Mouse (Mus musculus) small intestine, adult 2 months (tissue): ENCODE measurements around the gene Ssr2. TPM values are rescaled to one million over a fixed set of nuclear protein-coding genes. Genes with fewer than 3 reads are reported as not detected.
A peak's percentile ranks its signal among the peaks of the same experiment; 100 is the strongest.
"Not testable (repeated sequence)": the region's sequence is repeated elsewhere in the genome, so short reads cannot be mapped to it uniquely, and the experiment has no call there.

Experiments used
- H3K27ac ChIP-seq: fragments of 200-500 bp; 2 replicates; pipeline ENCODE4 v1.5.1; 2012; ENCODE audit warnings: low read depth, low read length, control low read depth, inconsistent platforms; ENCODE audit not compliant: insufficient read depth
- H3K27me3 ChIP-seq: fragments of 200-500 bp; 2 replicates; pipeline ENCODE4 v1.6.1; 2012; ENCODE audit warnings: mild to moderate bottlenecking, moderate library complexity, low read length, inconsistent platforms; ENCODE audit not compliant: control insufficient read depth, insufficient read depth
- H3K36me3 ChIP-seq: fragments of 200-500 bp; 2 replicates; pipeline ENCODE4 v1.6.1; 2012; ENCODE audit warnings: mild to moderate bottlenecking, low read length, control low read depth, inconsistent platforms; ENCODE audit not compliant: control insufficient read depth, insufficient read depth
- H3K4me1 ChIP-seq: fragments of 200-500 bp; 2 replicates; pipeline ENCODE4 v1.6.1; 2012; ENCODE audit warnings: low read length, inconsistent platforms, mixed read lengths; ENCODE audit not compliant: control insufficient read depth, insufficient read depth, insufficient read length
- H3K4me3 ChIP-seq: fragments of 200-500 bp; 2 replicates; pipeline ENCODE4 v1.5.1; 2012; ENCODE audit warnings: low read depth, mild to moderate bottlenecking, control low read depth, inconsistent platforms, low read length, moderate library complexity
- CTCF ChIP-seq: fragments of 200-500 bp; IDR thresholded peaks from 2 replicates; pipeline ENCODE4 v1.5.1; 2012; ENCODE audit warnings: low read depth, mild to moderate bottlenecking, control low read depth, inconsistent platforms, low read length, moderate library complexity, mixed read lengths; ENCODE audit not compliant: insufficient replicate concordance, insufficient read length; ENCODE audit errors: extremely low read depth
- POLR2A ChIP-seq: fragments of 200-500 bp; IDR thresholded peaks from 2 replicates; pipeline ENCODE4 v1.6.1; 2012; ENCODE audit warnings: low read depth, mild to moderate bottlenecking, control low read depth, inconsistent platforms, low read length, moderate library complexity
- WGBS: fragments of 180-500 bp; shearing (Covaris S2); methylation state at CpG from one replicate; pipeline ENCODE4 v1.1.7; 2018; 5-methylcytosine and 5-hydroxymethylcytosine counted together
- polyA plus RNA-seq: library from polyadenylated mRNA; depleted of rRNA; stranded (reverse); fragments of >200 nt; gene quantifications from 2 replicates; pipeline ENCODE4 v1.2.3, GENCODE M21; 2012

The Ssr2 gene
- polyA plus RNA-seq, 1 experiment = 182 TPM

DNA sequence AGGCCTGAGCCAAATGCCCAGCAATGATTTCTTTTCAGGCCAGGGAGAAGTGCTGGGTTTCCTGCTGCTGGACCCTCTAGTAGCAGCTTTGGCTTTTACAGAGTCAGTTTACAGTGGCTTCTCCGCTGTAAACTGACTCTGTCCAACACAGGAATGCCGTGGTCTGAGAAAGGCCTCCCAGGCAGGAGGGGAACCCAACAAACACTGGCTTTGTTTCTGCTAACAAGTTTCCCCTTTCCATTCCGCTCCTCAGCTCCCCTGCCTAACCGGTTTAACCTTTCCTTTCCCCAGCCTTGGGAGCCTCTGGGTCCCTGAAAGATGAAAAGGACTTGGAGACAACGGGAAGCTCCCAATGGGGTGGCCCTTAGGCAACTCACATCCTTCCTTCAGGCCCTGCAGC is 14.6 kb downstream of the Ssr2 start:
- peaks cover 29% of the 10 kb centered on the region for H3K36me3 ChIP-seq
- no peaks in the 10 kb centered on the region for H3K27me3 ChIP-seq
- H3K4me1 ChIP-seq = peaks cover 6% of the 10 kb centered on the region; the same call in 1 of the 2 replicates
- H3K4me3 ChIP-seq = no peak overlapping the region
- 50% methylated on average over 5 of the region's 5 CpGs for WGBS
- H3K27ac ChIP-seq = no peak overlapping the region
- TF ChIP-seq POLR2A (no peak), CTCF (no peak)

DNA sequence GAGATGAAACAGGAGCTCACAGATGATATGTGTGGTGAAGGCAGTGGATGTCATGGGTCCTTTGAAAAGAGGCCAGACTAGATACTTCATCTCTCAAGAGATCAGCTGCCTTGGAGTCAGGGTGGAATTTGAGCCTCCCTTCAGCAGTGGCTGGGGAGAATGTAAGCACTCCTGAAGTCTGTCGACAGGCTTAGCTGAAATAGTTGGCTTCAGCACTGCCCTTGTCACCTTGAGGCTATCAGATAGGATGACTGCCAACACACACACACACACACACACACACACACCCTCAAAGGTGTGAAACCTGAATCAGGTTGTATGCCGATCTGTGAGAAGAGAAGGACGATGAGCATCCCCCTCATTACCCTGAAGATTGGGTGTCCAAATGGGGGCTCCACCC is 15.4 kb downstream of the Ssr2 start:
- Histone ChIP-seq H3K27me3 (no peaks in the 10 kb centered on the region), H3K36me3 (peaks cover 22% of the 10 kb centered on the region), H3K4me1 (peaks cover 6% of the 10 kb centered on the region; the same call in 1 of the 2 replicates), H3K27ac (no peak overlapping the region), H3K4me3 (no peak overlapping the region)
- WGBS = 31% methylated on average over 3 of the region's 3 CpGs
- no peak for TF ChIP-seq CTCF
- no peak for TF ChIP-seq POLR2A

DNA sequence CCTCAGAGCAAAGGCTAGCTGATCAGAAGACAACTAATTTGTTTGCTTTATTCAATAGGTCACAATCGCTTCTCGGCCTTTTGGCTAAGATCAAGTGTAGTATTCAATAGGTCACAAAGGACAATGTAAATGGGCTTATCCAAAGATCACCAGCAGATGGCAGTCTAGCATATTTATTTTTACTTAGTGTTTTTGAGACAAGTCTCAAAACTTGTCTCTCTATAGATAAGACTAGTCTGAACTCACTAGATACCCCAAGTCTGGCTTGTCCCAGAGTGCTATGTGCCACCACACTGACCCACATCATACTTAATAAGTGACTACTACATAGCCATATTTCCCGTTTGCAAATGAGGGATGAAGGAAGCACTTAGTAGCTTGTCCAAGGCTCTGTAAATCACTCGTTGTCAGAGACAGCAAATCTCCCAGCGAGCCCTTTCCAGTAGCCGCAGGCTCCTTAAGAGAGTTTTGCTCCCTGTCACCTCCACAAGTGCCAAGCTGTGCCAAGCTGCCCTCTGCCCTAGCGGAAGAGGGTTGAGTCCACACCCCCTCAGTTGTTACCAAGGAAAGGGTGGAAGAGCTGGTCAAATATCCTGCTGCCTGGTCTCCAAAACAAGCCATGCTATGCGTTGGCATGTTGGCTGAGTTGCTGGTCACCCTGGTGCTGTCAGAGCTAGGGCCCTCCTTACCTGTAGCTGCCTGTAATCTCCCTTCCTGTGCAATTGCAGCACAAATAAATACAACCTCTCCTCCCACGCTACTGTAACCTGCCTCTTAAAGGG is 16.5 kb downstream of the Ssr2 start:
- TF ChIP-seq POLR2A (peak; percentile 16; the same call in 1 of the 2 replicates), CTCF (peak; percentile 25; the same call in 1 of the 2 replicates)
- 5% methylated on average over 9 of the region's 9 CpGs for WGBS
- H3K36me3 ChIP-seq = peaks cover 14% of the 10 kb centered on the region
- peaks cover 6% of the 10 kb centered on the region; the same call in 1 of the 2 replicates for H3K4me1 ChIP-seq
- peak overlapping the region; percentile 96 for H3K27ac ChIP-seq
- H3K27me3 ChIP-seq = no peaks in the 10 kb centered on the region
- H3K4me3 ChIP-seq = peak overlapping the region; percentile 80

DNA sequence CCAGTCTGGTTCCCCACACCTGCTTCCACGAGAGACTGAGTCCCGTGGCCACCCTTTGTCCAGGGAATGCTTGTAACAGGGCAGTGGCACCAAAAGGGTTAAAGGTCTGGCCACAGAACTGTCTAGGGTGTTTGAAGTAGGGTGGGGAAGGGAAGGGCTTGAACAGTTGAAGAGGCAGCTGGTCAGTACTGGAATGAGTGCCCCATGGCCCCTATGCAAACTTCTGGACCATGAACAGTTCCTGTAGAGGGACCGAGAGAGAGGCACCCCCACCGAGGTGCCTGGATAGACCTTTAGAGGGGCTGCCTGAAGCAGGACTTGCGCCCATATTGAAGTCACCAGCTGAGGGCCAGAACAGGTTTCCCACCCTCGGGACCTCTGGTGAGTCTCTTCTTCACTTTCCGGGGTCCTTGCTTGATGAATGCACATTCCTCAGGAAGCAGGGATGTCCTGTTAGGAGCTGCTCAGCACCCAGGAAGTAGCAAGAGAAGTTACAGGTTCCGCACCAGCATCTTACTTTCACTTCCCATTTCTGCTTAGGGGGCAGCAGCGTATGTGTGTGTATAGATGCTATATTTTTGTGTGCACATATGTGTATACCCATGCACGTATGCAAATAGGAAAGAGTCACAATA is 17.4 kb downstream of the Ssr2 start:
- no peaks in the 10 kb centered on the region for H3K27me3 ChIP-seq
- peaks cover 6% of the 10 kb centered on the region; the same call in 1 of the 2 replicates for H3K4me1 ChIP-seq
- peak overlapping the region; percentile 80 for H3K4me3 ChIP-seq
- TF ChIP-seq CTCF (no peak), POLR2A (0 out of 2 replicates have a peak, but pooled peaks have one; percentile 4)
- peaks cover 5% of the 10 kb centered on the region for H3K36me3 ChIP-seq
- WGBS = 14% methylated on average over 10 of the region's 10 CpGs
- H3K27ac ChIP-seq = peak overlapping the region; percentile 96

DNA sequence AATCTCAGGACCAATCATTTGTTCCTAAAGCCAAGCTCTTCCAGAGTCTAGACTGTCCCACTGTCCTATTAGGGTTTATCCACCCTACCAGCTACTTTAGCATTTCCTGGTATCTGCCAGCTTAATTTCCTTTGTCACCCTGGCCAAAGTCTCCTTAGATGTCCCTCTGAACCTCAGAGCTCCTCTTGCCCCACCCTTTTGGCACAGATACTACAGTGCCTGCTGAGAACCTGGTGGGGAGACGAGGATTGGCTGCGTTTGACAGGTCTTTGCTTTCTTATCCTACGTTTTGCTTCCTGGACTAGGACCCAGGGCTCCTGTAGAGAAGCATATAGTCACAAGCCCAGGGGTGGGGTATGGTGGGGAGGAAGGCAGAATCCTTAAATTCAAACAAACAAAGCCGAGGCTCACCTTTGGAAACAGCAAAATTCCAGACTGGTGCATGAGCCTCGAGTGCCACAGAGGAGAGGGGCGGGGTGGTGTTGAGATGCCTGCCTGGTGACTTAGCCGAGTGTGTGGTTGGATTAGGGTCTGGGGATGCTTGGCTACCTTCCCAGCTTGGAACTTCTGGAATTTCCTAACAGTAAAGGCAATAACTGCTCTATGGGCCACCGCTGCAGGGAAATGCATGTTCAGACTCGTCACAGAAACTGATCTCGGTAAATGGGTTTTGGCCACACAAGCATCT is 18.4 kb downstream of the Ssr2 start:
- WGBS = 20% methylated on average over 10 of the region's 10 CpGs
- Histone ChIP-seq H3K27ac (peak overlapping the region; percentile 98), H3K4me3 (peak overlapping the region; percentile 67), H3K4me1 (peaks cover 6% of the 10 kb centered on the region; the same call in 1 of the 2 replicates), H3K36me3 (no peaks in the 10 kb centered on the region), H3K27me3 (no peaks in the 10 kb centered on the region)
- no peak for TF ChIP-seq POLR2A
- TF ChIP-seq CTCF = no peak

DNA sequence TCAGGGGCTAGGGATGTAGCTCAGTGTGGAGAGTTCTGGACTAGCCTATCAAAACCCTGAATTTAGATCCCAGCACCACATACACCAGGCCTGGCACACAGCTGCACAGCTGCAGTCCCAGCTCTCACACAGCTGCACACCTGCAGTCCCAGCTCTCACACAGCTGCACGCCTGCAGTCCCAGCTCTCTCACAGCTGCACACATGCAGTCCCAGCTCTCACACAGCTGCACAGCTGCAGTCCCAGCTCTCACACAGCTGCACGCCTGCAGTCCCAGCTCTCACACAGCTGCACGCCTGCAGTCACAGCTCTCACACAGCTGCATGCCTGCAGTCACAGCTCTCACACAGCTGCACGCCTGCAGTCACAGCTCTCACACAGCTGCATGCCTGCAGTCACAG is 20.9 kb downstream of the Ssr2 start:
- not testable (repeated sequence) for H3K27ac ChIP-seq, H3K36me3 ChIP-seq, H3K4me1 ChIP-seq, H3K4me3 ChIP-seq, H3K27me3 ChIP-seq
- 93% methylated on average over 4 of the region's 4 CpGs for WGBS

DNA sequence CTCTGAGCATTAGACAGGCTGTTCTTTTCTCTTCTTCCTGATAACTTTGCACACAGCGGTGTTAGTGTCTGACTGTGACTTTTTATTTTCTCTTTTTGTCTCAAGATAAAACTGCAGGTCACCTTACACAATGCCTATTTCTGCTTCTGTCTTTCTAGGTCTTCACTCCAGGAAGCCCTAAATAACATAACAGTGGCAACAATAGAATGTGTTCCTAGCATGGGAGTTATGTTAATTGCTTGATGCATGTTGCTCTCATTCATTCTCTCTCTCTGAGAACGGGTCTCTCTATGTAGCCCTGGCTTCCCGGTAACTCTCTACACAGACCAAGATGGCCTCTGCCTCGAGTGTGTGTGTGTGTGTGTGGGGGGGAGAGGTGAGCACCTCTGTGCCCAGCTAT is 26.8 kb downstream of the Ssr2 start:
- TF ChIP-seq CTCF (no peak), POLR2A (no peak)
- Histone ChIP-seq H3K27me3 (no peaks in the 10 kb centered on the region), H3K27ac (no peak overlapping the region), H3K36me3 (no peaks in the 10 kb centered on the region; the same call in 1 of the 2 replicates), H3K4me3 (no peak overlapping the region), H3K4me1 (no peaks in the 10 kb centered on the region; the same call in 1 of the 2 replicates)
- 79% methylated on average over 4 of the region's 4 CpGs for WGBS
